Mouse (Mus musculus) C2C12 (cell line): ENCODE measurements at regions not wholly inside any gene's neighbourhood (a gene's known extent, or its start where the extent isn't known, plus 50 kb on each side); places are given as distances from the start of the nearest gene placed in this dataset.

Experiments used
- H3K27me3 ChIP-seq: one replicate; pipeline ENCODE4 v1.6.1; 2011; ENCODE audit not compliant: control insufficient read depth, insufficient read depth, insufficient read length
- H3K36me3 ChIP-seq: one replicate; pipeline ENCODE4 v1.6.1; 2011; ENCODE audit not compliant: control insufficient read depth, insufficient read depth
- H3K4me3 ChIP-seq: one replicate; pipeline ENCODE4 v1.5.1; 2011; ENCODE audit warnings: mild to moderate bottlenecking, control low read depth; ENCODE audit not compliant: poor library complexity, insufficient read depth, severe bottlenecking
- H3K79me2 ChIP-seq: one replicate; pipeline ENCODE4 v1.6.1; 2011; ENCODE audit not compliant: control insufficient read depth, insufficient read depth
- H3K79me3 ChIP-seq: one replicate; pipeline ENCODE4 v1.6.1; 2011; ENCODE audit warnings: low read depth, control low read depth
- H3ac ChIP-seq: one replicate; pipeline ENCODE3; 2011; ENCODE audit warnings: low read depth; ENCODE audit not compliant: control insufficient read depth, insufficient read length
- CEBPB ChIP-seq: IDR thresholded peaks from one replicate; pipeline ENCODE4 v1.6.1; 2011; ENCODE audit warnings: low read depth, mild to moderate bottlenecking, control low read depth, moderate library complexity
- CTCF ChIP-seq: IDR thresholded peaks from one replicate; pipeline ENCODE4 v1.5.1; 2011; ENCODE audit not compliant: control insufficient read depth, insufficient read depth, insufficient read length
- FOSL1 ChIP-seq: IDR thresholded peaks from one replicate; pipeline ENCODE4 v1.8.0; 2011; ENCODE audit warnings: mild to moderate bottlenecking, low read length; ENCODE audit not compliant: poor library complexity, insufficient read depth, severe bottlenecking
- MAX ChIP-seq: IDR thresholded peaks from one replicate; pipeline ENCODE4 v1.6.1; 2011; ENCODE audit warnings: mild to moderate bottlenecking, control low read depth
- MYOD1 ChIP-seq: IDR thresholded peaks from one replicate; pipeline ENCODE4 v1.6.1; 2011; ENCODE audit warnings: low read depth; ENCODE audit not compliant: control insufficient read depth, insufficient read length
- MYOG ChIP-seq: IDR thresholded peaks from one replicate; pipeline ENCODE4 v1.6.1; 2011; ENCODE audit not compliant: control insufficient read depth, insufficient read length; ENCODE audit errors: extremely low read depth
- USF1 ChIP-seq: IDR thresholded peaks from one replicate; pipeline ENCODE4 v1.6.1; 2011; ENCODE audit warnings: low read depth, mild to moderate bottlenecking, control low read depth, moderate library complexity

DNA sequence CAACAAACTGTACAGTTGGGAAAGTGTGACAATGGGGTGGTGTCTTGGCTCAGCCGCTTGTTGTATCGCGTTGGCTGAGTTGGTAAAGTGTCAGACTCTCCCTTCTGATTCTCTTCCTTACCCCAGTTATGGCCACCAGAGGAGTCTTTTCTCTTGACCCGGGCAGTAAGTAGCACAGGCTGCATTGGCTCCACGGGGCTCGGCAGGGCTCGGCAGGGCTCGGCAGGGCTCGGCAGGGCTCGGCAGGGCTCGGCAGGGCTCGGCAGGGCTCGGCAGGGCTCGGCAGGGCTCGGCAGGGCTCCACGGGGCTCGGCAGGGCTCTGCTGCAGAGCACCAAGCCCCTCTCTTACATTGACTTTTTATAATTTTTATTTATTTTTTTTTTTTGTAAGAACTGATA is 91.6 kb upstream of the Topaz1 start:
- Histone ChIP-seq H3ac (no peak overlapping the region), H3K27me3 (no peaks in the 10 kb centered on the region), H3K79me3 (no peaks in the 10 kb centered on the region), H3K4me3 (no peak overlapping the region), H3K36me3 (no peaks in the 10 kb centered on the region), H3K79me2 (no peaks in the 10 kb centered on the region)
- TF ChIP-seq USF1 (no peak), CEBPB (no peak), MAX (no peak), CTCF (no peak), MYOD1 (no peak), MYOG (no peak), FOSL1 (no peak)

DNA sequence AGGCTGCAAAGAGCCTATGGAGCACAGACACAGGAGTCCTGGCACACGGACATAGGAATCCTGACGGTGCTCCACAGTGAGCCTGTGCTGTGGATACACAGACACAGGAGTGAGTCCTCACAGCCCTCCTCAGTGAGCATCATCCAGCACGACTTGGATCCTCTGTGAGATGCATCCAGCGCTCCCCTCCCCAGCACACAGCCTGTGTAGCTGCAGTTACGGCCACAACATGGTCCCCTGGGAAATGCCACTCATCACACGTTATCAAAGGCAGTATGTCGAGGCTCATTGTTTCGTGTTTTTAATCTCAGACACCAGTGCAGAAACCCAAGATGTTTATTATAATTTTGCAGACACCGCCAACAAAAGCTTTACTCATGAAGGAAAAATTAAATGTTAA is 87.1 kb upstream of the Topaz1 start:
- Histone ChIP-seq H3K79me3 (no peaks in the 10 kb centered on the region), H3K36me3 (no peaks in the 10 kb centered on the region), H3K4me3 (no peak overlapping the region), H3K27me3 (no peaks in the 10 kb centered on the region), H3ac (no peak overlapping the region), H3K79me2 (no peaks in the 10 kb centered on the region)
- TF ChIP-seq CTCF = no peak
- no peak for TF ChIP-seq FOSL1
- TF ChIP-seq MYOG = no peak
- TF ChIP-seq MAX = no peak
- TF ChIP-seq MYOD1 = no peak
- no peak for TF ChIP-seq CEBPB
- TF ChIP-seq USF1 = no peak

DNA sequence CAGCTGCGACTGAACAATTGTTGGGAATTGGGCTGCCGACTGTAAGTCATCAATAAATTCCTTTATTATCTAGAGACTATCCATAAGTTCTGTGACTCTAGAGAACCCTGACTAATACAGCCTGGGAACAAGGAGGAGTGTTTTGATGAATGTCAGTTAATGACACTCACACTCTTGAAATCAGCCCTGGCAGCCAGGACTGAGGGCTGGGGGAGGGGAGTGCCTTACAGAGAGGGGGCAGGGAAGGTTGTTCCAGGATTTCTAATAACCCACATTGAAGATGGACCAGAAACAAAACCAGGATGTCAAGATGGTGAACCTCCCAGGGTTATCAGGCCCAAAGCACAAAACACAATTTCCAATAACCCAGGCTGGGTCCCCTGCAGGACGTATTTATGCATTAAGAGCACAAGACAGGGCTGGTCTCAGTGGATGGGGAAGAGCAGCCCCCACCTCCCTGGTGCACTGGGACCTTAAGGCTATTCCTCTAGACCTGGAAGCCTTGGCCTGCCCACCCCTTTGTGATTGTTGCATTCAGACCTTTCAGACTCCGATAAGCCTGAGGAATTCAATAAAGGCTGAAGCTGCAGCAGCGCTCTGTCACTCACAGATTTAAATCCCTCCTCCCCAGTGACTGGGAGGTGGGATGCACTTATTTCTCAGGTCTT is 80.0 kb upstream of the Topaz1 start:
- H3K79me3 ChIP-seq = no peaks in the 10 kb centered on the region
- no peak overlapping the region for H3ac ChIP-seq
- TF ChIP-seq MYOD1 (no peak), MYOG (no peak), FOSL1 (no peak), CTCF (no peak), MAX (no peak), CEBPB (no peak), USF1 (no peak)

GRCm38 (mm10) chr9:122667646-122667981 is 79.5 kb upstream of the Topaz1 start:
- H3K4me3 ChIP-seq = no peak overlapping the region
- H3K27me3 ChIP-seq = no peaks in the 10 kb centered on the region
- no peaks in the 10 kb centered on the region for H3K79me2 ChIP-seq
- H3ac ChIP-seq = no peak overlapping the region
- H3K79me3 ChIP-seq = no peaks in the 10 kb centered on the region
- no peaks in the 10 kb centered on the region for H3K36me3 ChIP-seq
- TF ChIP-seq MAX = no peak
- TF ChIP-seq CEBPB = no peak
- no peak for TF ChIP-seq MYOD1
- TF ChIP-seq FOSL1 = no peak
- no peak for TF ChIP-seq USF1
- no peak for TF ChIP-seq MYOG
- TF ChIP-seq CTCF = no peak

More for the DNA sequence above, 80.0 kb upstream of the Topaz1 start:
- Histone ChIP-seq H3K27me3 (no peaks in the 10 kb centered on the region), H3K79me2 (no peaks in the 10 kb centered on the region), H3K4me3 (no peak overlapping the region), H3K36me3 (no peaks in the 10 kb centered on the region)

DNA sequence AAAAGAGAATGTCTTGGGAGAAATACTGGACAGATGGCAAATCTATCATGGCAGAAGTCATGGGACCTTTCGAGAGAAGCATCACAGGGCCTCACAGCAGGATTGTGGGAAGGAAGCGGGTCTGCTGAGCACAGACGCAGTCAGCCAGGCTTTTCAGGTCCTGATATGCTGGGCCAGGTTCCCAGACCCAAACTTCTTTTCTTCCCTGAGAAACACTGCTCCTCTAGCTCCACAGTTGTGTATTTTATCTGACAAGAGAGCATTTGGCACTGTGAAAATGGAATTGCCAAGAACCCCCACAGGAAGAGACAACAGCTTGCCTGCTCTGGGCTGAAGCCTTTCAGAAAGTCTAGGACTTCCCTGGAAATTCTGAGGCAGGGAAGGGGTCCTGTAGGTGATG is 73.4 kb upstream of the Topaz1 start:
- H3K79me3 ChIP-seq = no peaks in the 10 kb centered on the region
- H3ac ChIP-seq = no peak overlapping the region
- H3K4me3 ChIP-seq = no peak overlapping the region
- no peaks in the 10 kb centered on the region for H3K36me3 ChIP-seq
- TF ChIP-seq MYOG (no peak), MAX (no peak), FOSL1 (no peak), CEBPB (no peak), CTCF (no peak), USF1 (no peak), MYOD1 (no peak)
- H3K79me2 ChIP-seq = no peaks in the 10 kb centered on the region
- peaks cover 4% of the 10 kb centered on the region for H3K27me3 ChIP-seq
